Mouse (Mus musculus) spleen, adult 12 weeks (tissue): ENCODE data around the gene Ppig.

ENCODE experiments used
- DNase-seq: peaks from one replicate; pipeline ENCODE4 v3.0.0; 2022; ENCODE audit warnings: low spot score

Gene Ppig

GRCm38 (mm10) chr2:69763340-69763739 lies 41.0 kb downstream of the Ppig start:
- DNase-seq = no peak

GRCm38 (mm10) chr2:69764716-69765115 lies 42.4 kb downstream of the Ppig start:
- DNase-seq = no peak

- DNase-seq = no peak
Measured at GRCm38 (mm10) chr2:69773331-69773730, 51.0 kb downstream of the Ppig start.

GRCm38 (mm10) chr2:69777985-69778835 lies 55.9 kb downstream of the Ppig start:
- DNase-seq = no peak

GRCm38 (mm10) chr2:69778836-69779177 lies 56.5 kb downstream of the Ppig start:
- DNase-seq = no peak

- DNase-seq = no peak
Measured at GRCm38 (mm10) chr2:69788974-69789373, 66.6 kb downstream of the Ppig start.

- peak; percentile 96 for DNase-seq
Measured at GRCm38 (mm10) chr2:69789429-69790069, 67.2 kb downstream of the Ppig start, which contains the start of the genes Ccdc173 and Phospho2. Ccdc173 (minus strand) TSS chr2:69789575. Phospho2 (plus strand) TSS chr2:69789623.

- peak; percentile 85 for DNase-seq
Measured at GRCm38 (mm10) chr2:69790285-69790684, 67.9 kb downstream of the Ppig start.

- no peak for DNase-seq
Measured at GRCm38 (mm10) chr2:69790722-69791121, 68.4 kb downstream of the Ppig start.

GRCm38 (mm10) chr2:69802911-69803312 lies 80.6 kb downstream of the Ppig start:
- peak; percentile 81 for DNase-seq
